10 mouse cellular contexts compared by ENCODE assay signal in genomic region chr11:105459900-105460299, GRCm38 (mm10). TPM values are rescaled to one million over a fixed set of nuclear protein-coding genes. Genes with fewer than 3 reads are reported as not detected.
DNase-seq lines count a peak whose midpoint lies in the region; ATAC-seq lines count a peak whose summit lies in the region.
"Had no signal": no experiment of that assay in that cellular context is flagged by ENCODE, and none has a peak within 500 bp of the region (broad histone marks: within the 10 kb centered on the region; RNA-seq: fewer than 3 reads in every experiment).

No protein-coding gene starts in this region.

- ATAC-seq in megakaryocyte progenitor cell, adult 5-6 weeks (replicated peaks; ENCODE audit: poor library complexity): peak; percentile 39; the same call in 1 of the 2 replicates
- no peak for ATAC-seq in frontal cortex, adult (ENCODE audit: low TSS enrichment)
- ATAC-seq: forebrain, embryonic 13.5 days had no signal

- DNase-seq in kidney, adult 9 months: peak; percentile 44
- no peak for DNase-seq in kidney, postnatal 10 days
- peak; percentile 34 for DNase-seq in ovary, postnatal 36 days (ENCODE audit: low spot score)
- no peak for DNase-seq in ovary, postnatal 10 days (ENCODE audit: low spot score)
- DNase-seq in adrenal gland, postnatal 14 days: peak; percentile 66
- DNase-seq: cerebellum, adult 2 months; right cerebral cortex, postnatal 25 days had no signal

RNA-seq across cellular contexts. Expression of gene March10, which starts 3.4 kb away (rescaled TPM):
- total RNA-seq in adrenal gland, postnatal 14 days (2021): not detected in 2 replicates
- not detected in 2 replicates for total RNA-seq in megakaryocyte progenitor cell, adult 5-6 weeks (2015)
- not detected in 2 replicates for total RNA-seq in megakaryocyte progenitor cell, adult 5-6 weeks (2017)

Comparison
In these comparisons a context has a peak if more than half of its experiments do, and no peak if none do; other contexts are left out.
1. DNase-seq: peak in kidney, adult 9 months (single experiment), ovary, postnatal 36 days (single experiment) and adrenal gland, postnatal 14 days (single experiment); none in kidney, postnatal 10 days (single experiment) and ovary, postnatal 10 days (single experiment).